Mouse (Mus musculus): ENCODE measurements around the gene Fam69a. TPM values are rescaled to one million over a fixed set of nuclear protein-coding genes. Genes with fewer than 3 reads are reported as not detected.

The Fam69a gene
- polyA plus RNA-seq, 1 experiment from 2014 or later: 70.2 TPM

DNA sequence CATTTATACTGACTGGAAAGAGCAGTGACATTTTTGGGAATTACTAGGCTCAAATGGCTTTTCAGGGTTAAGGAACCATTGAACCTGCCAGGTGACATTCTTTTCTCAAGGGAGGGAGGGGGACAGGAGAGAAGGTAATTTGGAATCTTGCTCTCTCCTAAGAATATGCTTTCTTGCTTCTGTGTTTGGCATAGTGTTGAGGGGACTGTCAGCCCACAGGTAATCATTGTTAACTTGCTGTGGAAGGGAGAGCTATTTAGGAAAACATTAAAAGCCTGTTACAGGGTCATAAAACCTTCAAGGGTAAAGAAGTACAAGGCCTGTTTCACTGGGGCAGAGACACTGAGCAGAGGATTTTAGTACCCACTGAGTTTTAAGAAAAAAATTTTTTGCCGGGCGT is 30.3 kb upstream of the Fam69a start:
- Histone ChIP-seq H3K4me3 (ENCODE audit: low read depth, low read length) (no peak overlapping the region), H3K36me3 (ENCODE audit: control insufficient read depth, insufficient read depth, low read length) (no peaks in the 10 kb centered on the region), H3K27me3 (ENCODE audit: control insufficient read depth, insufficient read depth, low read length) (no peaks in the 10 kb centered on the region), H3K4me1 (ENCODE audit: control insufficient read depth, insufficient read depth, low read length) (no peaks in the 10 kb centered on the region), H3K4me2 (ENCODE audit: low read depth, low read length) (no peak overlapping the region), H3K27ac (ENCODE audit: low read depth, low read length) (no peak overlapping the region), H3K9me3 (ENCODE audit: control insufficient read depth, low read length) (no peaks in the 10 kb centered on the region), H3K9ac (replicated peaks; ENCODE audit: low read depth, low read length) (no peak overlapping the region)
- 90% methylated on average over 2 of the region's 2 CpGs for WGBS
- ATAC-seq (ENCODE audit: low read depth): no peak

DNA sequence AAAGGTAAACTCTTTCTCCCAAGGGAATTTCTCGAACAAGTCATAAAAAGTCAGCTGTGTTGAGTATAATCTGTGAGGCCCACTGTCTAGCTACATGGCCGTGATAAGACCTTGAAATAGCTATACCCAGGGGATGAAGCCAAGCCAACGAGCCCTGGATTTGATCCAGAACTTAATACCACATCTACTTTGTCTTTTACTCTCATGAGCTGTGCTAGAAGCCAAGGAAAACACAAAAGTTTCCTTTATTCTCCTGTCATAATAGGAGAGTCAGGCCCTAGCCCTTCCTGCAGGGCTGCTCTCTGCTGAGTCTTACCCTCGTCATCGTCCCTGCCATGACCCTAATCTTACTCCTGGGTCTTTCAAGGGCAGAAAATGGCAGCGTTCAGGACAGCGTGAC is 28.5 kb upstream of the Fam69a start:
- Histone ChIP-seq H3K4me2 (ENCODE audit: low read depth, low read length) (no peak overlapping the region), H3K4me3 (ENCODE audit: low read depth, low read length) (no peak overlapping the region), H3K27me3 (ENCODE audit: control insufficient read depth, insufficient read depth, low read length) (no peaks in the 10 kb centered on the region), H3K4me1 (ENCODE audit: control insufficient read depth, insufficient read depth, low read length) (no peaks in the 10 kb centered on the region), H3K9me3 (ENCODE audit: control insufficient read depth, low read length) (no peaks in the 10 kb centered on the region), H3K27ac (ENCODE audit: low read depth, low read length) (no peak overlapping the region), H3K36me3 (ENCODE audit: control insufficient read depth, insufficient read depth, low read length) (no peaks in the 10 kb centered on the region), H3K9ac (replicated peaks; ENCODE audit: low read depth, low read length) (no peak overlapping the region)
- 68% methylated on average over 7 of the region's 7 CpGs for WGBS
- ATAC-seq (ENCODE audit: low read depth): no peak

DNA sequence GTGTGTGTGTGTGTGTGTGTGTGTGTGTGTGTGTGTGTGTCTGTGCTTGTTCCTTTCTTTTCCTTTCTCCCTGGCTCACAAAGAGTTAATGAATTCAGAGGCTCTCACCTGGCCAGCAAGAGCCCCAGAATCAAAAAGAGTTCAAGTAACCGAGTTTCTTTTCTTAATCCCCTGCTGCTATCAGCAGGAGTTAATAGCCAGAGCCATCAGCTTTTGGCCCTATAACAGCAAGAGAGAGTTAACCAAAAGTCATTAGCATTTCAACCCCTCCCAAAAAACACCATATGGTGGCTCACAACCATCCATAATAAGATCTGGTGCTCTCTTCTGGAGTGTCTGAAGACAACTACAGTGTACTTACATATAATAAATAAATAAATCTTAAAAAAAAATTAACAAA is 27.3 kb upstream of the Fam69a start:
- Histone ChIP-seq H3K4me2 (ENCODE audit: low read depth, low read length) (no peak overlapping the region), H3K27ac (ENCODE audit: low read depth, low read length) (no peak overlapping the region), H3K27me3 (ENCODE audit: control insufficient read depth, insufficient read depth, low read length) (no peaks in the 10 kb centered on the region), H3K36me3 (ENCODE audit: control insufficient read depth, insufficient read depth, low read length) (no peaks in the 10 kb centered on the region), H3K9me3 (ENCODE audit: control insufficient read depth, low read length) (no peaks in the 10 kb centered on the region), H3K4me1 (ENCODE audit: control insufficient read depth, insufficient read depth, low read length) (no peaks in the 10 kb centered on the region), H3K9ac (replicated peaks; ENCODE audit: low read depth, low read length) (no peak overlapping the region), H3K4me3 (ENCODE audit: low read depth, low read length) (no peak overlapping the region)
- ATAC-seq (ENCODE audit: low read depth): no peak
- 12% methylated on average over 1 of the region's 1 CpGs for WGBS

- no peaks in the 10 kb centered on the region for H3K9me3 ChIP-seq (ENCODE audit: control insufficient read depth, low read length)
- H3K9ac ChIP-seq (replicated peaks; ENCODE audit: low read depth, low read length): no peak overlapping the region
- no peaks in the 10 kb centered on the region for H3K36me3 ChIP-seq (ENCODE audit: control insufficient read depth, insufficient read depth, low read length)
- no peaks in the 10 kb centered on the region for H3K27me3 ChIP-seq (ENCODE audit: control insufficient read depth, insufficient read depth, low read length)
- H3K4me3 ChIP-seq (ENCODE audit: low read depth, low read length): no peak overlapping the region
- no peak overlapping the region for H3K4me2 ChIP-seq (ENCODE audit: low read depth, low read length)
- no peaks in the 10 kb centered on the region for H3K4me1 ChIP-seq (ENCODE audit: control insufficient read depth, insufficient read depth, low read length)
- no peak for ATAC-seq (ENCODE audit: low read depth)
- no peak overlapping the region for H3K27ac ChIP-seq (ENCODE audit: low read depth, low read length)
- WGBS: 38% methylated on average over 2 of the region's 2 CpGs
These were observed 22.8 kb upstream of the Fam69a start for GRCm38 (mm10) chr5:108009721-108010120.

- no peak overlapping the region for H3K4me2 ChIP-seq (ENCODE audit: low read depth, low read length)
- no peak overlapping the region for H3K27ac ChIP-seq (ENCODE audit: low read depth, low read length)
- no peaks in the 10 kb centered on the region for H3K36me3 ChIP-seq (ENCODE audit: control insufficient read depth, insufficient read depth, low read length)
- ATAC-seq (ENCODE audit: low read depth): no peak
- H3K4me1 ChIP-seq (ENCODE audit: control insufficient read depth, insufficient read depth, low read length): no peaks in the 10 kb centered on the region
- no peak overlapping the region for H3K4me3 ChIP-seq (ENCODE audit: low read depth, low read length)
- H3K9me3 ChIP-seq (ENCODE audit: control insufficient read depth, low read length): no peaks in the 10 kb centered on the region
- 56% methylated on average over 2 of the region's 2 CpGs for WGBS
- H3K27me3 ChIP-seq (ENCODE audit: control insufficient read depth, insufficient read depth, low read length): no peaks in the 10 kb centered on the region
- no peak overlapping the region for H3K9ac ChIP-seq (replicated peaks; ENCODE audit: low read depth, low read length)
These were observed 18.2 kb upstream of the Fam69a start for GRCm38 (mm10) chr5:108005134-108005533.

DNA sequence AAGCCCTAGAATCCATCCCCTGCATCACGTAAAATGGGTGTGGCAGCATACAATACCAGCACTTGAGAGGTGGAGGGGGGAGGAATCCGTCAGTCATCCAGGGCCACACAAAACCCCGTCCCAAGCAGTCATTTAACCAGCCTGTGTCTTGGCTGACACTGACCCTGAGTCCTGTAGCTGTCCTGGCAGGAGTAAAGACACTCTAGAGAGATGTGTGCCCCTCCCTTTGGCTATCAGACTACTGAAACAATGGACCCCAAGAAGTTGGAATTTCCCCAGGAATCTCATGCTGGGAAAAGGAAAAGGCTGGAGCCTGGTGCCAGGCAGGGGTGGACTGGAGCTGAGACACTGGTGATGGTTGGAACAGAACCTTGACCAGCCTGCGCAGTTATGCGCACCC is 15.8 kb upstream of the Fam69a start:
- H3K4me3 ChIP-seq (ENCODE audit: low read depth, low read length): no peak overlapping the region
- no peak overlapping the region for H3K4me2 ChIP-seq (ENCODE audit: low read depth, low read length)
- H3K27ac ChIP-seq (ENCODE audit: low read depth, low read length): no peak overlapping the region
- no peaks in the 10 kb centered on the region for H3K4me1 ChIP-seq (ENCODE audit: control insufficient read depth, insufficient read depth, low read length)
- H3K9ac ChIP-seq (replicated peaks; ENCODE audit: low read depth, low read length): no peak overlapping the region
- no peak for ATAC-seq (ENCODE audit: low read depth)
- H3K9me3 ChIP-seq (ENCODE audit: control insufficient read depth, low read length): no peaks in the 10 kb centered on the region
- no peaks in the 10 kb centered on the region for H3K36me3 ChIP-seq (ENCODE audit: control insufficient read depth, insufficient read depth, low read length)
- no peaks in the 10 kb centered on the region for H3K27me3 ChIP-seq (ENCODE audit: control insufficient read depth, insufficient read depth, low read length)
- WGBS: 72% methylated on average over 5 of the region's 5 CpGs

DNA sequence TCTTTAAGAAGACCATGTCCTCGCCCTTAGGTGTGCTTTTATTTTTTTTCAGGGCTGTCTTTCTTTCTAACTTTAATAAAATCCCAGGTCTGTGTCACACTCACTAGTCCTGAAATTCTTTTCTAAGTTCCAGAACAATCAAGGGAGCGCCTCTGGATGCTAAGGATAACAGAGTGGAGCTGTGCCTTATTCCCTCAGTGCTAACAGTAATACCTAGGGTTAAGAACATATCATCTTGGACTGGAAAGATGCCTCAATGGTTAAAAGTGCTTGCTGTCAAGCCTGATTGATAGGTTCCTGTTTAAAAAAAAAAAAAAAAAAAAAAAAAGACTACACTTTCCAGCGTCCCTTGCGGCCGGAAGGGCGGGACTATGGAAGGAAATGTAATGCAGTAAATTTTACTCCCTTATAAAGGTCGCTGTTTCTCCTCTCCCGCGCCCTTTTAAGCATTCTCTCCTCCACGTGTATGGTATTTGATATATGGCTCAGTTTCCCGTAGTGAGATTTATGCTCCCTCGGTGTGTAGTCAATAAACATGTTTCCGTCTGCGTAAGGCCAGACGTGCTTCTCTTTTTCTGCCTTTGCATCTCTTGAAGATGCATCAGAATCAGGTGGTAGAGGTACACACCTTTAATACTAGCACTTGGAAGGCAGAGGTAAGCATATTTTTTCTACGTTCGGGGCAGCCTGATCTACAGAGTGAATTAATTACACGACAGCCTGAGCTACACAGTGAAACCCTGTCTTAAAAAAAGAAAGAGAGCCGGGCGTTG is 14.1 kb upstream of the Fam69a start:
- no peaks in the 10 kb centered on the region for H3K4me1 ChIP-seq (ENCODE audit: control insufficient read depth, insufficient read depth, low read length)
- WGBS: 13% methylated on average over 20 of the region's 20 CpGs
- no peaks in the 10 kb centered on the region for H3K36me3 ChIP-seq (ENCODE audit: control insufficient read depth, insufficient read depth, low read length)
- H3K9me3 ChIP-seq (ENCODE audit: control insufficient read depth, low read length): no peaks in the 10 kb centered on the region
- ATAC-seq (ENCODE audit: low read depth): peak; percentile 87
- H3K4me3 ChIP-seq (ENCODE audit: low read depth, low read length): peak overlapping the region; percentile 54
- peak overlapping the region; percentile 75 for H3K27ac ChIP-seq (ENCODE audit: low read depth, low read length)
- no peaks in the 10 kb centered on the region for H3K27me3 ChIP-seq (ENCODE audit: control insufficient read depth, insufficient read depth, low read length)
- H3K4me2 ChIP-seq (ENCODE audit: low read depth, low read length): peak overlapping the region; percentile 40; the same call in 1 of the 2 replicates
- H3K9ac ChIP-seq (replicated peaks; ENCODE audit: low read depth, low read length): peak overlapping the region; percentile 66

GRCm38 (mm10) chr5:107997717-107998116 is 10.8 kb upstream of the Fam69a start:
- H3K4me1 ChIP-seq (ENCODE audit: control insufficient read depth, insufficient read depth, low read length): no peaks in the 10 kb centered on the region
- no peaks in the 10 kb centered on the region for H3K36me3 ChIP-seq (ENCODE audit: control insufficient read depth, insufficient read depth, low read length)
- no peaks in the 10 kb centered on the region for H3K27me3 ChIP-seq (ENCODE audit: control insufficient read depth, insufficient read depth, low read length)
- 71% methylated on average over 7 of the region's 7 CpGs for WGBS
- H3K27ac ChIP-seq (ENCODE audit: low read depth, low read length): no peak overlapping the region
- H3K9ac ChIP-seq (replicated peaks; ENCODE audit: low read depth, low read length): no peak overlapping the region
- no peak overlapping the region for H3K4me2 ChIP-seq (ENCODE audit: low read depth, low read length)
- no peaks in the 10 kb centered on the region for H3K9me3 ChIP-seq (ENCODE audit: control insufficient read depth, low read length)
- H3K4me3 ChIP-seq (ENCODE audit: low read depth, low read length): no peak overlapping the region
- ATAC-seq (ENCODE audit: low read depth): no peak

DNA sequence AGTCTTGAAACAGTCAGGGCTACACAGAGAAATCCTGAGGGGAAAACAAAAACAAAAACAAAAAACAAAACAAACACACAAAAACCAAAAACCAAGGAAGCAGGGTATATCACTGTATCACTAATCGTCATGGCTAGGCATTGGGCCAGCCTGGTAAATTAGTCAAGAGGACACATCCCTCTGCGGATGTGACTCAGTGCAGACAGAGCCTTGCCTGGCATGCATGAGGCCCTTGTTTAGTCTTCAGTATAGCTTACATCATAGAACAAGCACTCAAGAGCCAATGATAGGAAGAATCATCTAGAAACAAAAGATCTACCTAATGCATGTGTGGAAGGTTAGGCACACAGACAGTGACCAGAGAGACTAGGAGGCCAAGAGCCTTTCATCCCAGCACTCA is 9.1 kb upstream of the Fam69a start:
- ATAC-seq (ENCODE audit: low read depth): no peak
- no peaks in the 10 kb centered on the region for H3K4me1 ChIP-seq (ENCODE audit: control insufficient read depth, insufficient read depth, low read length)
- H3K4me2 ChIP-seq (ENCODE audit: low read depth, low read length): no peak overlapping the region
- H3K27ac ChIP-seq (ENCODE audit: low read depth, low read length): no peak overlapping the region
- H3K4me3 ChIP-seq (ENCODE audit: low read depth, low read length): no peak overlapping the region
- no peaks in the 10 kb centered on the region for H3K9me3 ChIP-seq (ENCODE audit: control insufficient read depth, low read length)
- no peaks in the 10 kb centered on the region for H3K36me3 ChIP-seq (ENCODE audit: control insufficient read depth, insufficient read depth, low read length)
- no peak overlapping the region for H3K9ac ChIP-seq (replicated peaks; ENCODE audit: low read depth, low read length)
- 82% methylated on average over 2 of the region's 2 CpGs for WGBS
- H3K27me3 ChIP-seq (ENCODE audit: control insufficient read depth, insufficient read depth, low read length): no peaks in the 10 kb centered on the region
